Mouse (Mus musculus) spleen, adult 18-20 months (tissue): ENCODE results near the gene Spr.

Source experiments
- DNase-seq, 2 experiments: peaks; one replicate each; pipeline ENCODE4 v3.0.0; 2022; ENCODE audit warnings: mixed read lengths in 2 of 2

The Spr gene

GRCm38 (mm10) chr6:85131673-85132072 lies 5.9 kb downstream of the Spr start:
- DNase-seq = peak; percentile 26 to 65

DNA sequence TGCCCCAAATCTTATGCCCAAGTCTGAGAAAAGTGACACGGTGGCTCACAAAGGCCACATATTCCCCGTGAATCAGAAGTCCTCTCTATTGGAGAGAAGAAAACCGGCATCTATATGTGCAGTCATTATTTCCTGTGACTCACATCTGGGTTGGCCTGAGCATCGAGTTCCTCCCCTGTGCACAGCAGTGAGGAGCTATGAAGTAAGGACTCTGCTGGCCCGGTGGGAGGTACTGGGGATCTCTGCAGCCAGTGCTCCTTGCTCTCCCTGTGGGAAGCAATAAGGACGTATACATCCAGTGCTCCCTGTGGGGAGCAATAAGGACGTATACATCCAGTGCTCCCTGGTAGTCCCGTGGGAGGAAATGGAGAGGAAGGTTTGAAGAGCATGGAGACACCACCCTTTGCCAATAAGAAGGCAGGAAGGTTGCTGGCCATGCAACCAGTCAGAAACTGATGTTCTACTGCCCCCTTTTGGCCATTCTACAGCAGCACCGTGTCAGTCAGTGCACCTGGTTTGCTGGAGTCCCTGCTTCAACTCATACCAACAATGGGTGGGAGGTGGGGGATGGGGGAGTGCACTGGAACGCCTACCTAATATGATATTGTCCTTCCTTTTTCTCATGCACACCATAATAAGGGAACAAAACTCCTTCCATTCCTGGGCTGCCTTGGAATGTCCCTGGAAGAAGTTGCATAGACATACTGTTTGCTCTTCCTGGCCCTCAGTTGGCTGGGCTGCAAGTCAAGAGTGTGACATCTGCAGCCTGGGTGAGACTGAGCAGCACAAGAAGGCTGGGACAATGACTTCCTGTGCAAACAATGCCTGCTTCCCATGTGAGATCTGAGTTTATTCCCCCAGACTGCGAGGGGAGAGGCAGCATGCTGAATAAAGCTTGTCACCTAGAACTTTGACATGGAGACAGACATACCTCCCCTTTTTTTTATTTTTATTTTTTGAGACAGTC lies 19.7 kb downstream of the Spr start:
- peak in 1 of 2 experiments; percentile 12 for DNase-seq

DNA sequence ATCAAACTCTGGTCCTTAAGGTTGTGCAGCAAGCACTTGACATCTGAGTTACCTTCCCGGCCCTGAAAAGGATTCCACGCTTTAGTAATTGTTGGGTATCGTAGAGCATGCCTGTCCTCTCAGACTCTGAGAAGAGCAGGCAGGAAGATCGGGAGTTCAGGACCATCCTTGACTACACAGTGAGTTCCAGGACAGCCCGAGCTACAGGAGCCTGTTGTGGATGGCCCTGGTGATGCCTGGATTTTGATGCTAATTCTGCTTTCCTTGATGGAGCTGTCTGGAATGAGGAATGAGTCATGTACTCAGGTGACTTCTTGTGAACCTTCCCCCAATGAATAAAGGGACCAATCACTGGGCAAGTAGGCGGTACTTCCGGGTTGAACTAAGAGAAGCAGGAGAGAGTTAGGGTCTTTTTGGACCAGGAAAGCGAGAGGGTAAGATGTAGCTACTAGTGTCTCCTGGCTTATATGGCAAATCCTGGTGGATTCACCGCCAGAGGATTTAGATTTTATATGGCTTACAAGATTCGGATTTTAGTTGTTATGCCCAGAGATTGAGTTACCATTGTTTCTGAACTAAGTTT lies 32.4 kb downstream of the Spr start:
- DNase-seq = no peak

- no peak for DNase-seq
These were observed 34.2 kb downstream of the Spr start for GRCm38 (mm10) chr6:85103321-85103720.

DNA sequence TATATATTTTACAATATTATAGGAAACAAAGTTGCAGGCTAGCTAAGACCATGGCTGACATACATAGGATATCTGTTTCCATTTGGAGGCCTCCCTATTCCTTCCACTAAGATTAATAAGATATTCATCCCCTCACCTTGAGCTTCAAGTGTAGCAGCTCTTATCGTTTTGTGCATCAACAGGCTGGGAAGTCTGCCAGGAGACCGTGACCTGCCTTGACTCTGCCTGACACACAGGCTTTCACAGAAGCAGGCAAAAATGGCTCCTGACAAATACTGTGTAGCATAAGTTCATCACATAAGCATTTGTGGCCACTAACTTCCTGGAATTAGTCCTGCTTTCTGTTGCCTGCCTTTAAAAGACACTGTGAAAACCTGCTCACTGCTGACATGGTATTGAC lies 41.1 kb downstream of the Spr start:
- no peak for DNase-seq

GRCm38 (mm10) chr6:85087425-85087824 lies 50.1 kb downstream of the Spr start:
- no peak for DNase-seq

DNA sequence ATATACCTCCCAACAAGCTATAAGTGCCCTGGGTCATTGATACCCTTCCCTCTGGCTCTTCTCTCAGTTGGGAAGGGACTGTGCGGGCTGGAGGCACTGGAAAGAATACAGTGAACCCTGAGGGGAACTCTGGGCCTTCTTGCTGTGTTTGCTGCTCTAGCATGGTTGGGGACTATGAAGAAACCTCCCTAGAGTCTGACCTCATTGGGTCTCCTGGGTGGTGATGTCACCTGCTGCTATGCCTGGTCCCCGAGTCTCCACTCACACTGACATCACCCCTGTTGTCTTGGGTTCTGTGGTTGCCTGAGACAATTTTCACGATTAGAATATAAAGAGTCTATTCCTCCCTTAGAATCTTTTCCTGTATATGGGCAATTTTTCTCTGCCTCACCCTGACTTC lies 50.9 kb downstream of the Spr start:
- no peak for DNase-seq
